In genomic region chr7:143360776-143361175, GRCm38 (mm10) we compare ENCODE assay signal across 15 mouse cellular contexts.
DNase-seq lines count a peak whose midpoint lies in the region; ATAC-seq and TF ChIP-seq lines count a peak whose summit lies in the region.
"Had no signal": no experiment of that assay in that cellular context is flagged by ENCODE, and none has a peak within 500 bp of the region (broad histone marks: within the 10 kb centered on the region; RNA-seq: fewer than 3 reads in every experiment).

No protein-coding gene starts in this region.

- ATAC-seq in heart, embryonic 11.5 days (replicated peaks; ENCODE audit: insufficient number of reproducible peaks, low FRiP score, low TSS enrichment), result no peak
- ATAC-seq in heart, postnatal 0 days (ENCODE audit: insufficient read depth, low read depth), result no peak
- ATAC-seq in intestine, embryonic 16.5 days, result no peak
- ATAC-seq: forebrain, embryonic 13.5 days had no signal

- no peak for TF ChIP-seq EP300 in heart, adult 2 months (IDR thresholded peaks at IDR 0.05; ENCODE audit: insufficient read depth, low read depth, low read length)
- TF ChIP-seq EP300 in heart, postnatal 0 days (IDR thresholded peaks at IDR 0.05; ENCODE audit: low read depth), result no peak

- WGBS in heart, adult 2 months, result 64% methylated on average over 5 of the region's 5 CpGs
- WGBS in heart, embryonic 11.5 days (ENCODE audit: insufficient replicate concordance), result 60% methylated on average over 5 of the region's 5 CpGs
- 28% methylated on average over 5 of the region's 5 CpGs for WGBS in heart, postnatal 0 days
- 65% methylated on average over 5 of the region's 5 CpGs for WGBS in intestine, embryonic 16.5 days

- no peak overlapping the region for H3K27ac ChIP-seq in heart, adult 2 months
- H3K27ac ChIP-seq in heart, embryonic 11.5 days (ENCODE audit: low read depth, low read length), result no peak overlapping the region
- 0 out of 2 replicates have a peak overlapping the region, but pooled peaks have one; percentile 3 for H3K27ac ChIP-seq in heart, postnatal 0 days (ENCODE audit: low read depth)
- H3K27ac ChIP-seq in intestine, embryonic 16.5 days (ENCODE audit: low read length), result no peak overlapping the region
- H3K27ac ChIP-seq: forebrain, embryonic 13.5 days; limb, embryonic 13.5 days had no signal

- H3K9ac ChIP-seq in heart, adult 2 months (ENCODE audit: low read depth, low read length), result no peak overlapping the region
- no peak overlapping the region for H3K9ac ChIP-seq in heart, embryonic 11.5 days (ENCODE audit: low read depth, low read length)
- no peak overlapping the region for H3K9ac ChIP-seq in heart, postnatal 0 days (replicated peaks; ENCODE audit: low read depth, low read length)
- no peak overlapping the region for H3K9ac ChIP-seq in intestine, embryonic 16.5 days (ENCODE audit: low read depth, low read length)
- H3K9ac ChIP-seq: forebrain, embryonic 13.5 days; limb, embryonic 13.5 days; lung, embryonic 14.5 days had no signal

- peaks cover 3% of the 10 kb centered on the region; the same call in 1 of the 2 replicates for H3K4me1 ChIP-seq in heart, adult 2 months (ENCODE audit: control insufficient read depth, insufficient read depth, low read length)
- H3K4me1 ChIP-seq in heart, embryonic 11.5 days (ENCODE audit: control insufficient read depth, insufficient read depth, low read length), result peaks cover 51% of the 10 kb centered on the region
- H3K4me1 ChIP-seq in heart, postnatal 0 days (ENCODE audit: control insufficient read depth, insufficient read depth), result peaks cover 42% of the 10 kb centered on the region
- H3K4me1 ChIP-seq in intestine, embryonic 16.5 days (ENCODE audit: control insufficient read depth, insufficient read depth, low read length), result peaks cover 30% of the 10 kb centered on the region; the same call in 1 of the 2 replicates
- H3K4me1 ChIP-seq: forebrain, embryonic 13.5 days had no signal

- intact Hi-C loops in heart, adult 2 months (cut with DNase I), result no loop called here

- no peak for TF ChIP-seq POLR2A in heart, adult 2 months (IDR thresholded peaks at IDR 0.05; ENCODE audit: insufficient read depth, low read depth, low read length)

- no peaks in the 10 kb centered on the region for H3K9me3 ChIP-seq in heart, embryonic 11.5 days (replicated peaks; ENCODE audit: control insufficient read depth, low read length)
- no peaks in the 10 kb centered on the region for H3K9me3 ChIP-seq in heart, postnatal 0 days (replicated peaks; ENCODE audit: control insufficient read depth, low read length)
- no peaks in the 10 kb centered on the region for H3K9me3 ChIP-seq in intestine, embryonic 16.5 days (ENCODE audit: control insufficient read depth, low read length)
- H3K9me3 ChIP-seq: forebrain, embryonic 13.5 days; limb, embryonic 13.5 days had no signal

- no peak for TF ChIP-seq CTCF in heart, adult 2 months (IDR thresholded peaks at IDR 0.05)
- TF ChIP-seq CTCF in heart, postnatal 0 days (IDR thresholded peaks at IDR 0.05; ENCODE audit: low read depth), result no peak

- H3K4me2 ChIP-seq in heart, embryonic 11.5 days, result no peak overlapping the region
- no peak overlapping the region for H3K4me2 ChIP-seq in heart, postnatal 0 days (ENCODE audit: low read depth, low read length)
- no peak overlapping the region for H3K4me2 ChIP-seq in intestine, embryonic 16.5 days (ENCODE audit: low read depth, low read length)
- H3K4me2 ChIP-seq: forebrain, embryonic 13.5 days; limb, embryonic 13.5 days; lung, embryonic 14.5 days; midbrain, embryonic 11.5 days had no signal

- no peaks in the 10 kb centered on the region for H3K36me3 ChIP-seq in heart, adult 2 months (ENCODE audit: control insufficient read depth, insufficient read depth, low read length)
- H3K36me3 ChIP-seq in heart, embryonic 11.5 days (ENCODE audit: control insufficient read depth, insufficient read depth, low read length), result no peaks in the 10 kb centered on the region
- peaks cover 14% of the 10 kb centered on the region; the same call in 1 of the 2 replicates for H3K36me3 ChIP-seq in heart, postnatal 0 days (replicated peaks; ENCODE audit: control insufficient read depth, insufficient read depth, low read length)
- no peaks in the 10 kb centered on the region for H3K36me3 ChIP-seq in intestine, embryonic 16.5 days (ENCODE audit: control insufficient read depth, insufficient read depth, low read length)
- H3K36me3 ChIP-seq: limb, embryonic 13.5 days had no signal

- no peaks in the 10 kb centered on the region for H3K27me3 ChIP-seq in heart, adult 2 months (ENCODE audit: control insufficient read depth, insufficient read depth, low read length)
- H3K27me3 ChIP-seq in heart, embryonic 11.5 days (ENCODE audit: control insufficient read depth, insufficient read depth, low read length), result no peaks in the 10 kb centered on the region
- H3K27me3 ChIP-seq in heart, postnatal 0 days (ENCODE audit: control insufficient read depth, insufficient read depth, low read length), result no peaks in the 10 kb centered on the region
- no peaks in the 10 kb centered on the region for H3K27me3 ChIP-seq in intestine, embryonic 16.5 days (replicated peaks; ENCODE audit: control insufficient read depth, insufficient read depth, low read length)
- H3K27me3 ChIP-seq: limb, embryonic 13.5 days had no signal

- peak; percentile 56 to 57 for DNase-seq in heart, adult 2 months
- peak; percentile 33 for DNase-seq in urinary bladder, adult 2 months (ENCODE audit: low spot score)
- DNase-seq in urinary bladder, postnatal 10 days (ENCODE audit: low spot score), result no peak
- DNase-seq in heart, postnatal 0 days (ENCODE audit: low spot score), result no peak
- peak; percentile 34 for DNase-seq in lung, postnatal 36 days
- DNase-seq in left cerebral cortex, adult 9 months (ENCODE audit: low spot score in 2 of 2), result no peak
- DNase-seq: kidney, adult 11 months; lung, embryonic 14.5 days; right cerebral cortex, adult 18-20 months had no signal

- no peaks in the 10 kb centered on the region for H3K79me2 ChIP-seq in heart, adult 2 months (replicated peaks; ENCODE audit: control insufficient read depth, insufficient read depth, low read length)

- no peak overlapping the region for H3K4me3 ChIP-seq in heart, adult 2 months
- H3K4me3 ChIP-seq in heart, embryonic 11.5 days (ENCODE audit: low read depth, low read length), result no peak overlapping the region
- no peak overlapping the region for H3K4me3 ChIP-seq in heart, postnatal 0 days (ENCODE audit: low read depth, low read length)
- no peak overlapping the region for H3K4me3 ChIP-seq in intestine, embryonic 16.5 days (ENCODE audit: low read length)
- H3K4me3 ChIP-seq: forebrain, embryonic 13.5 days; limb, embryonic 13.5 days; myocyte had no signal

Comparison
In these comparisons a context has a peak if more than half of its experiments do, and no peak if none do; other contexts are left out.
1. DNase-seq: peak in heart, adult 2 months (2 of 2), urinary bladder, adult 2 months (single experiment) and lung, postnatal 36 days (single experiment); none in urinary bladder, postnatal 10 days (single experiment), heart, postnatal 0 days (single experiment) and left cerebral cortex, adult 9 months (0 of 2).